Mouse (Mus musculus) brown adipose tissue, adult 24 weeks (tissue): ENCODE data around the gene Mafk. TPM values are rescaled to one million over a fixed set of nuclear protein-coding genes. Genes with fewer than 3 reads are reported as not detected.
"Not testable (repeated sequence)": the region's sequence is repeated elsewhere in the genome, so short reads cannot be mapped to it uniquely, and the experiment has no call there.

ENCODE experiments used
- H3K27ac ChIP-seq: fragments of 200-500 bp; replicated peaks from 2 replicates; pipeline ENCODE4 v1.5.1; 2012; ENCODE audit warnings: low read depth, mild to moderate bottlenecking, low read length
- H3K4me1 ChIP-seq: fragments of 200-500 bp; 2 replicates; pipeline ENCODE4 v1.6.1; 2012; ENCODE audit warnings: low read length, mixed read lengths; ENCODE audit not compliant: control insufficient read depth, insufficient read depth, insufficient read length
- H3K4me3 ChIP-seq: fragments of 200-500 bp; 2 replicates; pipeline ENCODE4 v1.5.1; 2012; ENCODE audit warnings: low read depth, mild to moderate bottlenecking, low read length, moderate library complexity; ENCODE audit not compliant: insufficient read depth
- polyA plus RNA-seq: library from polyadenylated mRNA; stranded (reverse); fragments of >200 nt; gene quantifications from 2 replicates; pipeline ENCODE4 v1.2.4, GENCODE M21; 2012; ENCODE audit not compliant: missing spikeins, insufficient read depth, insufficient read length

The Mafk gene
- polyA plus RNA-seq: 7.7 and 8.7 TPM in 2 replicates

DNA sequence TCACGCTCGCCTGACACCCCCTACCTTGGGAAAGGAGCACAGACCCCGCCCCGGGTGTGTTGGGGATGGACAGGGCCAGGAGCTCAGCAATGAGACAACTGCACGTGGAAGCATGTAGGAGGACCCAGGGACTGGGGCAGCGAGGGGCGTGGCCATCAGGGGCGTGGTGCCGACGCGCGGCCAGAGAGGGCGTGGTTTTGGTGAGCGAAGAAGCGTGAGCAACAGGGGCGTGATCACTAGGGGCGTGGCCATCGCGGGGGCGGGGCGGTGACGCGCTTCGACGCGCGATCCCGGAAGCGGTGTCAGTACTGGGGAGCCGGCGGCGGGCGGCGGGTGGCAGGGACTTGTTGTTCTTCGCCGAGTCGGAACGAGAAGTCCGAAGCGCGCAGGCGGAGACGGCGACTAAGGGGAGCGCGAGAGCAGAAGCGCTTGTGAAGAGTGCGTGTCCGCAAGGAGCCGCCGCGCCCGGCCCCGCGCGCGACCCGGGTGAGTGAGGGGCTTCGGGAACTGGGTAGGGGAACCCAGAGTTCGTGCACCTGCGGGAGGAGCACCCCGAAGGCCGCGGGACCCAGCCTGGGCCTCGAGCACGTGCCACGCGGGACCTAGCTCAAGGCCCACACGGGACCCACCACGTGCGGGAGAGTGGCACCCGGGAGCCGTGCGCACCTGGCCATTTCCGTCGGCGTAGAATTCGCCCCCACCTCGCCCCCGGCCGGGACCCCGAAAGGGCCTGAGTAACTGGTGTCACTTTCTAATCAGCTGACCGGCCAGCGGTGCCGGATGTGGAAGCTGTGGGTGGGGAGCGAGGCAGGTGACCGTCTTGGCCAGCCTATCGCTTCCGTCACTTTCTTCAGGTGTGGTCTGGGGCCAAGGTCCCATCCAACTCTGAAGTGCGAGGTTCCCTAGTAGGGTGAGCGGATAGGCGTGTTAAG is at the start of gene Mafk:
Mafk (plus strand) TSS at position 287 of the 932 bp plus-strand sequence.
- Histone ChIP-seq H3K4me3 (peak within 1 kb of the TSS; percentile 89), H3K4me1 (peaks cover 29% of the 10 kb centered on the region), H3K27ac (peak within 1 kb of the TSS; percentile 91)

DNA sequence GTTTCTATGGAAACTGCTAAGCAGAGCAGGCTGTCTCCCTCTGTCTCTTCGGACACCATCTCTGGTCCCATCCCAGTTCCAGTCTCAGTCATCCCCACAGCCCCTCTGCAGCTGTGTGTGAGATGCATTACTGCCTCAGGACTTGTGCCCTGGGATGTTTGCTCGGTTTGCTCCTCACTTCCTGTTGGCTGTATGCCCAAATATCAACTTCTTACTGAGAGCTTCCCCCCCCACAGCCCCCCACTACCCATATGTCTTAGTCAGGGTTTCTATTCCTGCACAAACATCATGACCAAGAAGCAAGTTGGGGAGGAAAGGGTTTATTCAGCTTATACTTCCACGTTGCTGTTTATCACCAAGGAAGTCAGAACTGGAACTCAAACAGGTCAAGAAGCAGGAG is 48.7 kb upstream of the Mafk start:
- not testable (repeated sequence) for H3K4me3 ChIP-seq, H3K27ac ChIP-seq, H3K4me1 ChIP-seq

- Histone ChIP-seq H3K4me3 (no peak overlapping the region), H3K27ac (no peak overlapping the region)
Measured at GRCm38 (mm10) chr5:139745771-139746170, 45.5 kb upstream of the Mafk start.

GRCm38 (mm10) chr5:139749413-139750125 is 41.7 kb upstream of the Mafk start:
- Histone ChIP-seq H3K27ac (no peak overlapping the region), H3K4me3 (no peak overlapping the region), H3K4me1 (no peaks in the 10 kb centered on the region)

More at GRCm38 (mm10) chr5:139745771-139746170, 45.5 kb upstream of the Mafk start:
- H3K4me1 ChIP-seq: no peaks in the 10 kb centered on the region

DNA sequence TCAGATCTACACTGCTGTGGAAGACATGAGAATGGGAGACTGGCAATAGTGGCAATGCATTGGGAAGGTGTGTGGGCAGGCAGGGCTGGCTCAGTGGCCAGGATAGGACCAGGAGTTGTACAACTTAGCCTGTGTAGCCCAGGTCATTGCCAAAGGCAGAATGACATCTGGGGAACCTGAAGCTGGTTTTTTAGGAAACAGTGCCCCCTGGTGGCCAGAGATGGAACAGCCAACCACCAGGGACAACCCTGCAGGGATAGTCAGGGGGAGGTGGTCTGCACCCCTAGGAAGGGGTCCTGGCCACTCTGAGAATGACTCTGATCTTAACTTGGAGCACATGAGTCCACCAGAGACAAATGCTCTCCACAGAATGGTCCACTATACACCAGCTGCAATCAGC is 40.8 kb upstream of the Mafk start:
- H3K27ac ChIP-seq: no peak overlapping the region
- no peaks in the 10 kb centered on the region for H3K4me1 ChIP-seq
- H3K4me3 ChIP-seq: no peak overlapping the region

GRCm38 (mm10) chr5:139754753-139755152 is 36.6 kb upstream of the Mafk start:
- H3K4me1 ChIP-seq: no peaks in the 10 kb centered on the region
- no peak overlapping the region for H3K4me3 ChIP-seq
- no peak overlapping the region for H3K27ac ChIP-seq

DNA sequence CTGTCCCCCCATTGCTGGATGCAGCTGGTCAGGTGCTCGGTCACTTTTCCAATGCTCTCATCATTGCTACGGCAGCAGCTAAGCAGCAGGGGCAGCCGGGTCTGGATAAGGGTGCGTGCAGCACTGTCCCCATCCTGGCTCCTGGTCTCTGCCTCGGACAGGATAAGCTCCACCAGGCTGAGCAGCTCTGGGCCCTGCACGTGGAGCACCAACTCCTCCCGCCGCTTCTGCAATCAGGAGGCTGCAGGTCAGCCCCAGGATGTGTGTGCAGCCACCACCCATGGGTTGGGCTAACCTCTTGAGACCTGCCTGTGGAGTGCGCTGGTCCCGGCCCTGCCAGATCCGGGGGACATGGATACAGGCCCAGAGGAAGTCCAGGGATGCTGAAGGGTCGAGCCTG is 35.2 kb upstream of the Mafk start:
- H3K4me1 ChIP-seq: no peaks in the 10 kb centered on the region
- H3K4me3 ChIP-seq: no peak overlapping the region
- H3K27ac ChIP-seq: no peak overlapping the region

- no peaks in the 10 kb centered on the region for H3K4me1 ChIP-seq
- H3K27ac ChIP-seq: no peak overlapping the region
- H3K4me3 ChIP-seq: no peak overlapping the region
Measured at GRCm38 (mm10) chr5:139756586-139756985, 34.7 kb upstream of the Mafk start.

DNA sequence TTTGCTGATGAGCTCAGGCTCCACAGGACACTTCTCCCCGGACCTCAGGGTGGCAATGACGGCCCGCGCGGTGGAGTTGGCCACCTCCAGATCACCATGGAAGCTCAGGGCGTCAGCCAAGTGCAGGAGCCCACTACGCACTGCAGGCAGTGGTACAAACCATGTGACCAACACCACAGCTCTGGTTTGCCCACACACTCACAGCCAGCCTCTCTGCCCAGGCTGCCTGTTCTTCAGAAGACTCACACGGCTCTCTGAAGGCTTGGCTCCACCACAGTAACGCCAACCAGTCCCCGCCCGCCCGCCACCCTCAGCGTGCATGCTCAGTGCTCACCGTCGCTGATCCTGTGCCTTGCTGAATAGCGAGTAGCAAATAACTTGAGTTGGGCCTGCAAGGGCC is 33.2 kb upstream of the Mafk start:
- Histone ChIP-seq H3K27ac (no peak overlapping the region), H3K4me1 (no peaks in the 10 kb centered on the region), H3K4me3 (no peak overlapping the region)

DNA sequence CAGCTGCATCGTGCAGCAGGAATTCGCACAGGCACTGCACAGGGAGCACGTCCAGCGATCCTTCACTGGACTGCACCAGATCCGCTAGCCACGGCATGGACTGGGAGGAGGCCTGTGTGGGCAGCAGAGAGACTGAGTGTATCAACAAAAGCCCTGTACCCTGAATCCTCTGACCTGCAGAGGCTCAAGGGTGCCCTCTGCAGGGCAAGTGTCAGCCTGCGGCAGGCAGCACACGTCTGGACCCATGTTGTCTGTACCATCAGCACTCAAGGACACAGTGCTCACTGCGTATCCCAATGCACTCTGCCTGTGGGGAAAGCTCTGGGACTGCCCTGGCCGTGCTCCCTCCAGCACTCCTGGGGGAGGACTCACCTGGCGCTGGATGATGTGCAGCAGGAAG is 27.0 kb upstream of the Mafk start:
- H3K27ac ChIP-seq: no peak overlapping the region
- no peaks in the 10 kb centered on the region for H3K4me1 ChIP-seq
- H3K4me3 ChIP-seq: no peak overlapping the region

- H3K4me1 ChIP-seq: no peaks in the 10 kb centered on the region
- H3K4me3 ChIP-seq: no peak overlapping the region
- H3K27ac ChIP-seq: no peak overlapping the region
Measured at GRCm38 (mm10) chr5:139768216-139768615, 23.1 kb upstream of the Mafk start.

DNA sequence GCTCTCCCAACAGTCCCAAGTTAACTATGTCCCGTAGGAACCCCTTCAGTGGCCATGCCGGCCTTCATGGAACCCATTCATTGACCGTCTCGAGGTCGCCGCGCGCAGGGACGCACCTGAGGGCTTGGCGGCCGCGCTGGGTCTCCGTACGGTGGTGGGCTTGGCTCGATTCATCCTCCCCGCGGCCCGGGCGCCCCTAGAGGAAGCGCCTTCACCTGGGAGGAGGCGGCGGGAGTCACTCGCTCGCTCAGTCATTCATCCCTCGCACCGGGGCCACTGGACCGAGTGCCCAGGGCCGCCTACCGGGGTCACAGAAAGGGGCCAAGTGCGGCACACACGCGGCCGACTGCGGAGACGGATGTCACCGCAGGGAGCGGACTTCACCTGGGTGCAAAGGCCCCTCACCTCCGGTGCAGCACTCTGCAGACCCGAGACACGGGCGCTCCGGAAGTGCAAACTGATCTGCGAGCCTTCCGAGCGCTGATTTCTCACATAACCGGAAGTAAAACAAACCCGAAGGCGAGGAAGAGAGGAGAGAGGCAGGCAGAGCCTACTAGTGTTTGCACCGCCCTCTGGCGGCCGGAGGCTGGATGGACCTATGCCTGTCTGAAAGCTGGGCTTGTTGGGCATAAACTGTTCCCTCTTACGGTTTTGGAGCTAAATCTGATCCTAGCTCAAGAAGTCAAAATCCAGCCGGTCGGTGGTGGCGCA is 15.9 kb upstream of the Mafk start, which contains the start of gene Ints1:
Ints1 (minus strand) TSS at position 459 of the 711 bp plus-strand sequence.
- 0 out of 2 replicates have a peak within 1 kb of the TSS, but pooled peaks have one; percentile 10 for H3K27ac ChIP-seq
- peak within 1 kb of the TSS; percentile 97 for H3K4me3 ChIP-seq
- H3K4me1 ChIP-seq: no peaks in the 10 kb centered on the region

GRCm38 (mm10) chr5:139776966-139777365 is 14.3 kb upstream of the Mafk start:
- Histone ChIP-seq H3K4me3 (no peak overlapping the region), H3K4me1 (no peaks in the 10 kb centered on the region), H3K27ac (no peak overlapping the region)

DNA sequence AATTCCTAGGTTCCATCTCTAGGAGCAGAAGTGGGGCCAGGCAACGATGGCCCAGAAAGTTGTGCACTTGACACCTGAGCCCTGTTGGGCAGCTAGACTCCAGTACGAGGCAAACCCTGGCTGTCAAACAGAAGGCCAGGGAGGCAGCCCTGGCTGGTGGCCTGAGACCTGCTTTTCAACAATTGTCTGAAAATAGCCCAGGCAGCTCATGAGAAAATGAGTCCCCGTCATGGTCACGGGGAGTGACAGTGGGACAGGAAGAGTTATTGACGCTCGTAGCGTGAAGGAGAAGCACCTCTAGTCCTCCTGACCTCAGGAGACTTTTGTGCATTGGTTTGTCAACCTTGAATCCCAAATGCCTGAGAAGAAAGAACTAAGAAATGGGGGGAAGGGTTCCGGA is 9.9 kb upstream of the Mafk start:
- Histone ChIP-seq H3K27ac (no peak overlapping the region), H3K4me3 (no peak overlapping the region), H3K4me1 (no peaks in the 10 kb centered on the region)

GRCm38 (mm10) chr5:139789466-139789865 is 1.8 kb upstream of the Mafk start:
- H3K4me3 ChIP-seq: no peak overlapping the region
- H3K4me1 ChIP-seq: peaks cover 12% of the 10 kb centered on the region
- H3K27ac ChIP-seq: no peak overlapping the region
